11 mouse cellular contexts compared by ENCODE assay signal in genomic region chr7:145047771-145048480, GRCm38 (mm10).
DNase-seq lines count a peak whose midpoint lies in the region; ATAC-seq and TF ChIP-seq lines count a peak whose summit lies in the region.
"Had no signal": no experiment of that assay in that cellular context is flagged by ENCODE, and none has a peak within 500 bp of the region (broad histone marks: within the 10 kb centered on the region; RNA-seq: fewer than 3 reads in every experiment).

No protein-coding gene starts in this region.

- H3K9me3 ChIP-seq in lung, postnatal 0 days (ENCODE audit: low read length) = no peaks in the 10 kb centered on the region
- no peaks in the 10 kb centered on the region for H3K9me3 ChIP-seq in heart, embryonic 10.5 days

- no peak for TF ChIP-seq CTCF in lung, postnatal 0 days (IDR thresholded peaks at IDR 0.05)

- H3K36me3 ChIP-seq in lung, postnatal 0 days (ENCODE audit: insufficient read depth, low read length) = no peaks in the 10 kb centered on the region
- H3K36me3 ChIP-seq in heart, embryonic 10.5 days = no peaks in the 10 kb centered on the region

- WGBS in lung, postnatal 0 days = 52% methylated on average over 7 of the region's 7 CpGs
- WGBS in heart, embryonic 10.5 days = 57% methylated on average over 7 of the region's 7 CpGs

- H3K9ac ChIP-seq in lung, postnatal 0 days (replicated peaks; ENCODE audit: low read depth) = no peak overlapping the region

- TF ChIP-seq EP300 in lung, postnatal 0 days (IDR thresholded peaks at IDR 0.05) = no peak

- H3K27ac ChIP-seq in lung, postnatal 0 days (ENCODE audit: low read length) = peak overlapping the region; percentile 11; the same call in 1 of the 2 replicates
- peak overlapping the region; percentile 76 for H3K27ac ChIP-seq in heart, embryonic 10.5 days

- no peaks in the 10 kb centered on the region for H3K27me3 ChIP-seq in lung, postnatal 0 days (replicated peaks; ENCODE audit: insufficient read depth, low read length)
- peaks cover 6% of the 10 kb centered on the region; the same call in 1 of the 2 replicates for H3K27me3 ChIP-seq in heart, embryonic 10.5 days (ENCODE audit: insufficient read depth, poor library complexity, severe bottlenecking)

- ATAC-seq in lung, postnatal 0 days = no peak

- peaks cover 10% of the 10 kb centered on the region; the same call in 1 of the 2 replicates for H3K4me1 ChIP-seq in lung, postnatal 0 days (ENCODE audit: insufficient read depth, low read depth, low read length)
- peaks cover 35% of the 10 kb centered on the region for H3K4me1 ChIP-seq in heart, embryonic 10.5 days

- no peak overlapping the region for H3K4me2 ChIP-seq in lung, postnatal 0 days (replicated peaks; ENCODE audit: low read depth, low read length)

- DNase-seq in lung, postnatal 0 days (ENCODE audit: low spot score) = peak; percentile 10
- DNase-seq in lung, postnatal 36 days = no peak
- no peak for DNase-seq in heart, embryonic 10.5 days (ENCODE audit: low spot score)
- DNase-seq in kidney, postnatal 4 days = peak; percentile 26 to 50
- DNase-seq in thymus, postnatal 14 days = peak; percentile 71
- no peak for DNase-seq in spleen, postnatal 10 days (ENCODE audit: low spot score in 2 of 2)
- no peak for DNase-seq in ovary, postnatal 36 days (ENCODE audit: low spot score)
- no peak for DNase-seq in urinary bladder, postnatal 4 days (ENCODE audit: low spot score in 2 of 2)
- DNase-seq: cerebellum, adult 11 months; gastrocnemius, postnatal 36 days had no signal

- no peak overlapping the region for H3K4me3 ChIP-seq in lung, postnatal 0 days (ENCODE audit: low read depth, low read length)
- H3K4me3 ChIP-seq in heart, embryonic 10.5 days = no peak overlapping the region
- H3K4me3 ChIP-seq: myocyte had no signal

Comparison
In these comparisons a context has a peak if more than half of its experiments do, and no peak if none do; other contexts are left out.
1. DNase-seq: peak in lung, postnatal 0 days (single experiment), kidney, postnatal 4 days (2 of 2) and thymus, postnatal 14 days (single experiment); none in lung, postnatal 36 days (single experiment), heart, embryonic 10.5 days (single experiment), spleen, postnatal 10 days (0 of 2), ovary, postnatal 36 days (single experiment) and urinary bladder, postnatal 4 days (0 of 2).